Mouse (Mus musculus) hindbrain, embryonic 14.5 days (tissue): ENCODE results near the gene Gm9603. TPM values are rescaled to one million over a fixed set of nuclear protein-coding genes. Genes with fewer than 3 reads are reported as not detected.
"Not testable (repeated sequence)": the region's sequence is repeated elsewhere in the genome, so short reads cannot be mapped to it uniquely, and the experiment has no call there.

Experiments used
- ATAC-seq: fragments of 200-750 bp; cut with Nextera tagmentation; 2 replicates; pipeline ENCODE4 v1.8.0; 2017; ENCODE audit warnings: moderate number of reproducible peaks, mild to moderate bottlenecking, moderate TSS enrichment, moderate library complexity; ENCODE audit not compliant: low FRiP score
- DNase-seq: peaks from one replicate; pipeline ENCODE4 v3.0.0-alpha.2; 2015; ENCODE audit warnings: low spot score
- H3K27ac ChIP-seq: fragments of 300-500 bp; sonication (generic); 2 replicates; pipeline ENCODE4 v1.5.1; 2014; ENCODE audit warnings: mild to moderate bottlenecking, moderate library complexity
- H3K27me3 ChIP-seq: fragments of 300-500 bp; sonication (generic); 2 replicates; pipeline ENCODE4 v1.6.1; 2014; ENCODE audit warnings: mild to moderate bottlenecking, low read length, mixed read lengths; ENCODE audit not compliant: control insufficient read depth, insufficient read depth
- H3K36me3 ChIP-seq: fragments of 300-500 bp; sonication (generic); replicated peaks from 2 replicates; pipeline ENCODE4 v1.6.1; 2014; ENCODE audit not compliant: control insufficient read depth, insufficient read depth
- H3K4me1 ChIP-seq: fragments of 300-500 bp; sonication (generic); replicated peaks from 2 replicates; pipeline ENCODE4 v1.6.1; 2014; ENCODE audit warnings: antibody characterized with exemption, low read length, mixed read lengths; ENCODE audit not compliant: control insufficient read depth, insufficient read depth
- H3K4me2 ChIP-seq: fragments of 300-500 bp; sonication (generic); replicated peaks from 2 replicates; pipeline ENCODE4 v1.6.1; 2014; ENCODE audit warnings: mild to moderate bottlenecking, moderate library complexity
- H3K4me3 ChIP-seq: fragments of 300-500 bp; sonication (generic); replicated peaks from 2 replicates; pipeline ENCODE4 v1.5.1; 2014; ENCODE audit warnings: mild to moderate bottlenecking, low read length
- H3K9ac ChIP-seq: fragments of 300-500 bp; sonication (generic); 2 replicates; pipeline ENCODE4 v1.6.1; 2014
- H3K9me3 ChIP-seq: fragments of 300-500 bp; sonication (generic); 2 replicates; pipeline ENCODE4 v1.6.1; 2016; ENCODE audit warnings: low read length; ENCODE audit not compliant: control insufficient read depth
- WGBS: fragments of 180-500 bp; shearing (Covaris S2); extraction: QIAGEN DNeasy Blood & Tissue Kit; methylation state at CpG from one replicate; pipeline ENCODE4 v1.1.7; 2014; 5-methylcytosine and 5-hydroxymethylcytosine counted together
- polyA plus RNA-seq: library from polyadenylated mRNA; unstranded; fragments of >200 nt; fragmentation: Nextera tagmentation; extraction: Ambion mirVana; gene quantifications from 2 replicates; pipeline ENCODE4 v1.2.1, GENCODE M21; 2014

The Gm9603 gene
- polyA plus RNA-seq, result not detected in 2 replicates

- H3K4me3 ChIP-seq, DNase-seq, ATAC-seq, H3K9ac ChIP-seq, H3K27me3 ChIP-seq, H3K36me3 ChIP-seq, H3K4me2 ChIP-seq, H3K27ac ChIP-seq, H3K9me3 ChIP-seq, H3K4me1 ChIP-seq: not testable (repeated sequence)
- WGBS, result no CpG with 5 or more reads among the region's 2 CpGs
Measured at GRCm38 (mm10) chr14:5687357-5687756, at the start of gene Gm9603. Gene Gm9603 (minus strand): TSS chr14:5687457.

GRCm38 (mm10) chr14:5632928-5633327, 54.3 kb downstream of the Gm9603 start, which contains the start of gene Gm8265:
Gene Gm8265 (minus strand): TSS chr14:5633028.
- not testable (repeated sequence) for H3K36me3 ChIP-seq, H3K27ac ChIP-seq, H3K9me3 ChIP-seq, ATAC-seq, H3K27me3 ChIP-seq, H3K9ac ChIP-seq, H3K4me3 ChIP-seq, DNase-seq, H3K4me2 ChIP-seq, H3K4me1 ChIP-seq
- WGBS, result no CpG with 5 or more reads among the region's 1 CpGs

Other genes starting within 250 kb of the Gm9603 start
- gene Gm3194, start 232.0 kb downstream of the Gm9603 start, polyA plus RNA-seq, result 3.8 and 4.5 TPM in 2 replicates
- not detected in 2 replicates for gene Gm8246, start 209.6 kb downstream of the Gm9603 start, polyA plus RNA-seq
- not detected in 2 replicates for gene Gm3187, start 203.2 kb downstream of the Gm9603 start, polyA plus RNA-seq
- gene Gm3488, start 185.8 kb downstream of the Gm9603 start, polyA plus RNA-seq, result 18.0 and 18.2 TPM in 2 replicates
- gene Gm3532, start 149.0 kb downstream of the Gm9603 start, polyA plus RNA-seq, result 0.15 TPM in 1 of 2 replicates, not detected in the other
- gene Gm8265, start 54.4 kb downstream of the Gm9603 start, polyA plus RNA-seq, result not detected in 2 replicates
- gene Gm3373, start 54.1 kb upstream of the Gm9603 start, polyA plus RNA-seq, result 1.8 and 2.2 TPM in 2 replicates
- gene Gm3383, start 120.5 kb upstream of the Gm9603 start, polyA plus RNA-seq, result 5.2 TPM in 2 replicates
- gene Gm3424, start 142.9 kb upstream of the Gm9603 start, polyA plus RNA-seq, result not detected in 2 replicates
- gene Gm8237, start 192.9 kb upstream of the Gm9603 start, polyA plus RNA-seq, result 1.3 and 1.5 TPM in 2 replicates